8 mouse cellular contexts compared by ENCODE assay signal in the genomic region with DNA sequence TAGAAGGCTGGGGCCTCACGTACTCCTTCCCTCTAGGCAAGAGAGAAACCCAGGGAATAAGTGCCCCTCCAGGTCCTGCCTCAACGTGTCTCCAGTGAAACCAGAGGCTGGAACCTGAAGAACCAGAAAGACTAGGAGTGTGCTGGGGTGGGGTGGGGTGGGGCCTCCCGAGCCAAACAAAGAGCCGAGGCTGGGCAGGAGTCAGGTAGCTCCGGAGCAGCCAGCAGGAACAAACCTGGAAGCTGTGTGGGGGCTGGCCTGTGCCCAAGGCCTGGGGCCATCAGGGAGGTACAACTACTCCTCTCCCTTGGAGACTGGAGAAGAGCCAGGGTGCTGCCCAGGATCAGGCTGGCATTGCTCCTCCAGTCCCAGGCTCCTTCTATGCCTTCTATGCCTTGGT. TPM values are rescaled to one million over a fixed set of nuclear protein-coding genes. Genes with fewer than 3 reads are reported as not detected.
DNase-seq lines count a peak whose midpoint lies in the region; ATAC-seq lines count a peak whose summit lies in the region.

No protein-coding gene starts in this region.

- H3K9ac ChIP-seq in neural tube, embryonic 13.5 days: 0 out of 2 replicates have a peak overlapping the region, but pooled peaks have one; percentile 2
- no peak overlapping the region for H3K9ac ChIP-seq in forebrain, embryonic 15.5 days (replicated peaks)
- no peak overlapping the region for H3K9ac ChIP-seq in stomach, embryonic 14.5 days (replicated peaks; ENCODE audit: low read depth, low read length)
- no peak overlapping the region for H3K9ac ChIP-seq in liver, embryonic 12.5 days

- H3K27ac ChIP-seq in neural tube, embryonic 13.5 days (replicated peaks): no peak overlapping the region
- peak overlapping the region; percentile 34 for H3K27ac ChIP-seq in forebrain, embryonic 15.5 days (replicated peaks)
- H3K27ac ChIP-seq in stomach, embryonic 14.5 days (ENCODE audit: low read length): peak overlapping the region; percentile 97
- H3K27ac ChIP-seq in liver, embryonic 12.5 days: no peak overlapping the region

- H3K4me3 ChIP-seq in neural tube, embryonic 13.5 days: no peak overlapping the region
- no peak overlapping the region for H3K4me3 ChIP-seq in forebrain, embryonic 15.5 days
- H3K4me3 ChIP-seq in stomach, embryonic 14.5 days (ENCODE audit: low read depth, low read length): no peak overlapping the region
- H3K4me3 ChIP-seq in liver, embryonic 12.5 days: no peak overlapping the region

- 72% methylated on average over 5 of the region's 5 CpGs for WGBS in neural tube, embryonic 13.5 days
- 35% methylated on average over 5 of the region's 5 CpGs for WGBS in forebrain, embryonic 15.5 days
- WGBS in stomach, embryonic 14.5 days: 50% methylated on average over 5 of the region's 5 CpGs
- WGBS in liver, embryonic 12.5 days (ENCODE audit: insufficient replicate concordance): 71% methylated on average over 5 of the region's 5 CpGs

- peaks cover 75% of the 10 kb centered on the region for H3K4me1 ChIP-seq in neural tube, embryonic 13.5 days (replicated peaks)
- H3K4me1 ChIP-seq in forebrain, embryonic 15.5 days: peaks cover 53% of the 10 kb centered on the region
- peaks cover 35% of the 10 kb centered on the region for H3K4me1 ChIP-seq in stomach, embryonic 14.5 days (ENCODE audit: control insufficient read depth, insufficient read depth, low read length)
- peaks cover 41% of the 10 kb centered on the region for H3K4me1 ChIP-seq in liver, embryonic 12.5 days

- H3K4me2 ChIP-seq in neural tube, embryonic 13.5 days: no peak overlapping the region
- H3K4me2 ChIP-seq in forebrain, embryonic 15.5 days (replicated peaks): no peak overlapping the region
- 0 out of 2 replicates have a peak overlapping the region, but pooled peaks have one; percentile 22 for H3K4me2 ChIP-seq in stomach, embryonic 14.5 days (replicated peaks; ENCODE audit: low read depth, low read length)
- H3K4me2 ChIP-seq in liver, embryonic 12.5 days: no peak overlapping the region

- H3K27me3 ChIP-seq in neural tube, embryonic 13.5 days: no peaks in the 10 kb centered on the region
- H3K27me3 ChIP-seq in forebrain, embryonic 15.5 days: no peaks in the 10 kb centered on the region
- no peaks in the 10 kb centered on the region for H3K27me3 ChIP-seq in stomach, embryonic 14.5 days (ENCODE audit: control insufficient read depth, insufficient read depth, low read length)
- no peaks in the 10 kb centered on the region for H3K27me3 ChIP-seq in liver, embryonic 12.5 days (replicated peaks)

- H3K9me3 ChIP-seq in neural tube, embryonic 13.5 days: no peaks in the 10 kb centered on the region
- H3K9me3 ChIP-seq in forebrain, embryonic 15.5 days: no peaks in the 10 kb centered on the region
- no peaks in the 10 kb centered on the region for H3K9me3 ChIP-seq in stomach, embryonic 14.5 days (ENCODE audit: control insufficient read depth, low read depth, low read length)
- no peaks in the 10 kb centered on the region for H3K9me3 ChIP-seq in liver, embryonic 12.5 days (replicated peaks)

- H3K36me3 ChIP-seq in neural tube, embryonic 13.5 days: peaks cover 67% of the 10 kb centered on the region
- H3K36me3 ChIP-seq in forebrain, embryonic 15.5 days: peaks cover 25% of the 10 kb centered on the region
- H3K36me3 ChIP-seq in stomach, embryonic 14.5 days (ENCODE audit: control insufficient read depth, insufficient read depth, low read length): peaks cover 42% of the 10 kb centered on the region
- H3K36me3 ChIP-seq in liver, embryonic 12.5 days: peaks cover 28% of the 10 kb centered on the region

- no peak for ATAC-seq in neural tube, embryonic 13.5 days (ENCODE audit: low read depth)
- no peak for ATAC-seq in forebrain, embryonic 15.5 days (replicated peaks)
- peak; percentile 86 for ATAC-seq in stomach, embryonic 14.5 days (ENCODE audit: insufficient number of reproducible peaks, insufficient read depth, low FRiP score, low read depth)
- no peak for ATAC-seq in liver, embryonic 12.5 days

- no peak for DNase-seq in neural tube, embryonic 10.5 days (ENCODE audit: extremely low spot score, low spot score)
- peak; percentile 87 for DNase-seq in kidney, postnatal 10 days
- DNase-seq in thymus, postnatal 0 days (ENCODE audit: low spot score): no peak
- DNase-seq in layer of hippocampus, postnatal 36 days: no peak

RNA-seq across cellular contexts. Expression of gene Ptprf, which starts 18.9 kb away (rescaled TPM):
- 81.1 and 82.2 TPM in 2 replicates for polyA plus RNA-seq in neural tube, embryonic 13.5 days (2015; fragmentation: Nextera tagmentation; extraction: Ambion mirVana)
- 75.9 and 76.1 TPM in 2 replicates for polyA plus RNA-seq in forebrain, embryonic 15.5 days (2015; fragmentation: Nextera tagmentation; extraction: Ambion mirVana)
- 79.8 and 84.0 TPM in 2 replicates for polyA plus RNA-seq in stomach, embryonic 14.5 days (2014; fragmentation: Nextera tagmentation; extraction: Ambion mirVana)
- polyA plus RNA-seq in liver, embryonic 12.5 days (2016; fragmentation: Nextera tagmentation; extraction: Ambion mirVana): 18.1 and 19.3 TPM in 2 replicates
- 32.2 and 33.7 TPM in 2 replicates for polyA plus RNA-seq in thymus, postnatal 0 days (2015; fragmentation: Nextera tagmentation; extraction: Ambion mirVana)
- total RNA-seq in layer of hippocampus, postnatal 36 days (2021): 10 to 100 TPM; 73.3 to 80.7 TPM

Comparison
In these comparisons a context has a peak if more than half of its experiments do, and no peak if none do; other contexts are left out.
1. H3K27ac ChIP-seq: peak in forebrain, embryonic 15.5 days (single experiment) and stomach, embryonic 14.5 days (single experiment); none in neural tube, embryonic 13.5 days (single experiment) and liver, embryonic 12.5 days (single experiment).